Mouse (Mus musculus): ENCODE data around the gene Stx17. TPM values are rescaled to one million over a fixed set of nuclear protein-coding genes. Genes with fewer than 3 reads are reported as not detected.

Gene Stx17
- total and polyA plus RNA-seq, 3 experiments = 7.2 to 10.0 (median 8.0) TPM

GRCm38 (mm10) chr4:48079285-48080039, 45.3 kb upstream of the Stx17 start:
- H3K4me2 ChIP-seq (ENCODE audit: insufficient read depth, low read depth, poor library complexity, severe bottlenecking) = no peak overlapping the region
- peaks cover 0 to 10% of the 10 kb centered on the region in 2 experiments; a peak in 2 of 4 replicates for H3K4me1 ChIP-seq (ENCODE audit: control insufficient read depth in 1 of 2, insufficient read depth in 2 of 2)
- H3K9ac ChIP-seq (ENCODE audit: insufficient read depth, low read depth) = no peak overlapping the region
- no peak for TF ChIP-seq UBTF (IDR thresholded peaks at IDR 0.05; ENCODE audit: low read depth, low read length)
- TF ChIP-seq RAD21 (IDR thresholded peaks at IDR 0.05; ENCODE audit: low read depth, low read length) = no peak
- TF ChIP-seq SMC3 (IDR thresholded peaks at IDR 0.05; ENCODE audit: low read depth, low read length) = no peak
- TF ChIP-seq ZKSCAN1 (IDR thresholded peaks at IDR 0.05; ENCODE audit: borderline replicate concordance, low read depth, low read length) = no peak
- no peak for TF ChIP-seq JUND (conservative IDR thresholded peaks at IDR 0.05; ENCODE audit: low read depth, low read length)
- no peak for TF ChIP-seq MYC (IDR thresholded peaks at IDR 0.05; ENCODE audit: low read depth, low read length)
- TF ChIP-seq BHLHE40 (IDR thresholded peaks at IDR 0.05; ENCODE audit: low read depth, low read length) = no peak
- no peak for TF ChIP-seq TBP (conservative IDR thresholded peaks at IDR 0.05; ENCODE audit: low read depth, low read length)
- no peak for TF ChIP-seq HCFC1 (IDR thresholded peaks at IDR 0.05; ENCODE audit: low read depth, low read length)
- no peak for TF ChIP-seq KAT2A (IDR thresholded peaks at IDR 0.05; ENCODE audit: insufficient replicate concordance, low read length)
- TF ChIP-seq NELFE (IDR thresholded peaks at IDR 0.05; ENCODE audit: low read depth, low read length) = no peak
- TF ChIP-seq USF2 (conservative IDR thresholded peaks at IDR 0.05; ENCODE audit: low read depth, low read length) = no peak
- TF ChIP-seq ZMIZ1 (IDR thresholded peaks at IDR 0.05; ENCODE audit: low read depth, low read length) = no peak
- no peak for TF ChIP-seq USF1 (IDR thresholded peaks at IDR 0.05; ENCODE audit: low read depth, low read length)
- TF ChIP-seq ZC3H11A (IDR thresholded peaks at IDR 0.05; ENCODE audit: low read depth, low read length) = no peak
- TF ChIP-seq MEF2A (IDR thresholded peaks at IDR 0.05; ENCODE audit: borderline replicate concordance, low read depth, low read length) = no peak
- no peak for TF ChIP-seq CHD2 (IDR thresholded peaks at IDR 0.05; ENCODE audit: low read length)
- no peak for TF ChIP-seq MAZ (IDR thresholded peaks at IDR 0.05; ENCODE audit: low read depth, low read length)
- no peak for DNase-seq (ENCODE audit: extremely low read depth)
- dilution Hi-C loops (cut with MboI; ENCODE audit: extremely low pct_ligation_motif_present, extremely low pct_unique_long_range_greater_than_20kb, low sequenced_read_pairs) = no loop called here
- no peak overlapping the region for H3K4me3 ChIP-seq (replicated peaks in 1 of 3; ENCODE audit: low read depth in 2 of 3, low read length in 2 of 3, poor library complexity in 1 of 3)
- no peaks in the 10 kb centered on the region for H3K79me2 ChIP-seq (replicated peaks; ENCODE audit: control insufficient read depth, extremely low read depth, insufficient read depth, poor library complexity, severe bottlenecking)
- H3K27ac ChIP-seq (ENCODE audit: insufficient read depth, low read depth) = no peak overlapping the region
- in situ Hi-C loops (cut with MboI; ENCODE audit: low pct_ligation_motif_present, low pct_unique_long_range_greater_than_20kb, low sequenced_read_pairs) = no loop called here
- no peaks in the 10 kb centered on the region for H3K9me3 ChIP-seq (replicated peaks; ENCODE audit: low read length)
- no peaks in the 10 kb centered on the region for H3K36me3 ChIP-seq (replicated peaks in 1 of 2; ENCODE audit: control insufficient read depth in 1 of 2, insufficient read depth in 1 of 2, low read length in 1 of 2)
- no peaks in the 10 kb centered on the region for H3K27me3 ChIP-seq (replicated peaks)

GRCm38 (mm10) chr4:48083452-48083851, 41.3 kb upstream of the Stx17 start:
- Histone ChIP-seq H3K4me3 (replicated peaks in 1 of 3; ENCODE audit: low read depth in 2 of 3, low read length in 2 of 3, poor library complexity in 1 of 3) (no peak overlapping the region), H3K27me3 (replicated peaks) (peaks cover 1% of the 10 kb centered on the region), H3K36me3 (replicated peaks in 1 of 2; ENCODE audit: control insufficient read depth in 1 of 2, insufficient read depth in 1 of 2, low read length in 1 of 2) (no peaks in the 10 kb centered on the region), H3K79me2 (replicated peaks; ENCODE audit: control insufficient read depth, extremely low read depth, insufficient read depth, poor library complexity, severe bottlenecking) (no peaks in the 10 kb centered on the region), H3K9me3 (replicated peaks; ENCODE audit: low read length) (no peaks in the 10 kb centered on the region), H3K9ac (ENCODE audit: insufficient read depth, low read depth) (no peak overlapping the region), H3K4me1 (ENCODE audit: control insufficient read depth in 1 of 2, insufficient read depth in 2 of 2) (peaks cover 0 to 6% of the 10 kb centered on the region in 2 experiments; a peak in 1 of 4 replicates), H3K4me2 (ENCODE audit: insufficient read depth, low read depth, poor library complexity, severe bottlenecking) (no peak overlapping the region), H3K27ac (ENCODE audit: insufficient read depth, low read depth) (no peak overlapping the region)
- dilution Hi-C loops (cut with MboI; ENCODE audit: extremely low pct_ligation_motif_present, extremely low pct_unique_long_range_greater_than_20kb, low sequenced_read_pairs) = no loop called here
- DNase-seq (ENCODE audit: extremely low read depth) = no peak
- no peak for TF ChIP-seq CHD2 (IDR thresholded peaks at IDR 0.05; ENCODE audit: low read length)
- no peak for TF ChIP-seq IRF4 (IDR thresholded peaks at IDR 0.05; ENCODE audit: low read depth, low read length)
- no peak for TF ChIP-seq USF1 (IDR thresholded peaks at IDR 0.05; ENCODE audit: low read depth, low read length)
- no peak for TF ChIP-seq ZC3H11A (IDR thresholded peaks at IDR 0.05; ENCODE audit: low read depth, low read length)
- TF ChIP-seq RAD21 (IDR thresholded peaks at IDR 0.05; ENCODE audit: low read depth, low read length) = no peak
- no peak for TF ChIP-seq SMC3 (IDR thresholded peaks at IDR 0.05; ENCODE audit: low read depth, low read length)
- TF ChIP-seq JUND (conservative IDR thresholded peaks at IDR 0.05; ENCODE audit: low read depth, low read length) = no peak
- TF ChIP-seq MAFK (IDR thresholded peaks at IDR 0.05; ENCODE audit: insufficient replicate concordance, low read length) = peak; percentile 92
- no peak for TF ChIP-seq SIN3A (IDR thresholded peaks at IDR 0.05; ENCODE audit: low read length)
- in situ Hi-C loops (cut with MboI; ENCODE audit: low pct_ligation_motif_present, low pct_unique_long_range_greater_than_20kb, low sequenced_read_pairs) = no loop called here

Data from CH12.LX (cell line).